Mouse (Mus musculus) MEL (cell line): Measurements from ENCODE around the gene Ssc4d.

Experiments used
- CTCF ChIP-seq, 3 experiments: IDR thresholded peaks in 2 of 3; conservative IDR thresholded peaks in 1 of 3; 2 replicates each; pipeline ENCODE4 v1.5.1; 2011 to 2012; ENCODE audit warnings: low read length in 3 of 3, low read depth in 2 of 3, mild to moderate bottlenecking in 2 of 3, improper control_type of control experiment in 1 of 3, inconsistent platforms in 1 of 3, mixed read lengths in 1 of 3, moderate library complexity in 1 of 3; ENCODE audit not compliant: control insufficient read depth in 1 of 3, insufficient read depth in 1 of 3, poor library complexity in 1 of 3, severe bottlenecking in 1 of 3
- E2F4 ChIP-seq: IDR thresholded peaks from 2 replicates; pipeline ENCODE4 v1.6.1; 2011; ENCODE audit warnings: low read depth, low read length, improper control_type of control experiment, borderline replicate concordance
- ELF1 ChIP-seq: IDR thresholded peaks from 2 replicates; pipeline ENCODE4 v1.6.1; 2014; ENCODE audit warnings: low read depth, mild to moderate bottlenecking, inconsistent platforms, low read length, improper control_type of control experiment, moderate library complexity
- GABPA ChIP-seq: IDR thresholded peaks from 2 replicates; pipeline ENCODE4 v1.6.1; 2012; ENCODE audit warnings: low read depth, mild to moderate bottlenecking, inconsistent platforms, low read length, improper control_type of control experiment, moderate library complexity
- GATA1 ChIP-seq: IDR thresholded peaks from 2 replicates; pipeline ENCODE4 v1.6.1; 2011; ENCODE audit warnings: low read depth, low read length, improper control_type of control experiment
- MAX ChIP-seq: IDR thresholded peaks from 2 replicates; pipeline ENCODE4 v1.6.1; 2011; ENCODE audit warnings: low read length, improper control_type of control experiment
- MAZ ChIP-seq: IDR thresholded peaks from 2 replicates; pipeline ENCODE4 v1.6.1; 2012; ENCODE audit warnings: low read depth, mild to moderate bottlenecking, inconsistent platforms, low read length, improper control_type of control experiment
- MXI1 ChIP-seq: IDR thresholded peaks from 2 replicates; pipeline ENCODE4 v1.6.1; 2011; ENCODE audit warnings: mild to moderate bottlenecking, low read depth, low read length, improper control_type of control experiment
- POLR2A ChIP-seq, 2 experiments: IDR thresholded peaks; 2 replicates each; pipeline ENCODE4 v1.6.1; 2011 to 2012; ENCODE audit warnings: low read length in 2 of 2, mild to moderate bottlenecking in 2 of 2, control low read depth in 1 of 2, improper control_type of control experiment in 1 of 2, low read depth in 1 of 2, moderate library complexity in 1 of 2; ENCODE audit not compliant: control insufficient read depth in 1 of 2, insufficient read depth in 1 of 2, poor library complexity in 1 of 2
- POLR2AphosphoS2 ChIP-seq: IDR thresholded peaks from 2 replicates; pipeline ENCODE4 v1.6.1; 2011; ENCODE audit warnings: low read length, improper control_type of control experiment
- TAL1 ChIP-seq: IDR thresholded peaks from 2 replicates; pipeline ENCODE4 v1.6.1; 2012; ENCODE audit warnings: mild to moderate bottlenecking, inconsistent platforms, low read length, moderate library complexity, mixed read lengths
- USF1 ChIP-seq: IDR thresholded peaks from 2 replicates; pipeline ENCODE4 v1.6.1; 2014; ENCODE audit warnings: low read depth, mild to moderate bottlenecking, inconsistent platforms, low read length, improper control_type of control experiment, moderate library complexity
- USF2 ChIP-seq, 2 experiments: IDR thresholded peaks; 2 replicates each; pipeline ENCODE4 v1.6.1; 2011 to 2012; ENCODE audit warnings: improper control_type of control experiment in 2 of 2, low read length in 2 of 2, borderline replicate concordance in 1 of 2, inconsistent platforms in 1 of 2, low read depth in 1 of 2, mild to moderate bottlenecking in 1 of 2; ENCODE audit not compliant: insufficient read depth in 1 of 2
- ZC3H11A ChIP-seq: IDR thresholded peaks from 2 replicates; pipeline ENCODE4 v1.6.1; 2012; ENCODE audit warnings: low read depth, mild to moderate bottlenecking, inconsistent platforms, low read length, improper control_type of control experiment

DNA sequence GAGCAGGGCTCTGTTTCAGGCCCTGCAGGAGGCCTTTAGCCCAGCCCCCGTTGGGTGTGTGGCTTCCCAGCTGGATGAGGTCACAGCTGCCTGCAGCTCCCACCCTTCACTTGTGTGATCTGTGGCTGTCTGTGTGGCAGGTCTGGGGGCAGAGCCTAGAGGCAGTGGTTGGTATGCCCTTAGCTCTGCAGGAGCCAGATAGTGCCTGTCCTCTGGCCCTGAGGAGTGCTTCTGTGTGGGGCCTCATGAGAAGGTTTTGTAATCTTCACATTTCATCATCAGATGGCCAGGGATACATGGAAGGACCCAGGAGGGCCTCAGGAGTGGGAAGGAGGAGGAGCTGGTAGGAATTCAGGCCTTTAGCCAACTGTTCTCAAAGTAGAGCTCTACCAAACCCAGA lies 45.6 kb upstream of the Ssc4d start:
- TF ChIP-seq CTCF (IDR thresholded peaks at IDR 0.05 in 2 of 3, conservative IDR thresholded peaks at IDR 0.05 in 1 of 3; ENCODE audit: control insufficient read depth in 1 of 3, insufficient read depth in 1 of 3, low read depth in 2 of 3, low read length in 3 of 3, poor library complexity in 1 of 3, severe bottlenecking in 1 of 3) (no peak), USF2 (IDR thresholded peaks at IDR 0.05; ENCODE audit: borderline replicate concordance in 1 of 2, insufficient read depth in 1 of 2, low read depth in 1 of 2, low read length in 2 of 2) (no peak), MAX (no peak), POLR2A (IDR thresholded peaks at IDR 0.05; ENCODE audit: control insufficient read depth in 1 of 2, insufficient read depth in 1 of 2, low read depth in 1 of 2, low read length in 2 of 2, poor library complexity in 1 of 2) (no peak), ELF1 (no peak), GATA1 (no peak), E2F4 (no peak), POLR2AphosphoS2 (no peak), ZC3H11A (no peak), MAZ (no peak), GABPA (no peak), MXI1 (no peak), USF1 (no peak), TAL1 (no peak)
